Mouse (Mus musculus) forelimb bud, embryonic 11.5 days (tissue): ENCODE results near the gene Gata1.
A peak's percentile ranks its signal among the peaks of the same experiment; 100 is the strongest.
"Not testable (repeated sequence)": the region's sequence is repeated elsewhere in the genome, so short reads cannot be mapped to it uniquely, and the experiment has no call there.

Experiments
- DNase-seq: peaks from one replicate; pipeline ENCODE4 v3.0.0-alpha.2; 2012; ENCODE audit warnings: low read depth, low spot score

Gene Gata1

GRCm38 (mm10) chrX:7977892-7978291 lies at the start of gene Gata1:
Gata1 (minus strand) TSS chrX:7978071.
- no peak for DNase-seq

- DNase-seq, result no peak
These were observed 48.9 kb upstream of the Gata1 start for GRCm38 (mm10) chrX:8026811-8027210.

GRCm38 (mm10) chrX:8024795-8025194 lies 46.9 kb upstream of the Gata1 start:
- DNase-seq, result no peak

GRCm38 (mm10) chrX:8020111-8020778 lies 42.4 kb upstream of the Gata1 start:
- no peak for DNase-seq

- DNase-seq, result no peak
These were observed 40.4 kb upstream of the Gata1 start, which contains the start of gene Glod5 for GRCm38 (mm10) chrX:8018286-8018685. Glod5 (minus strand) TSS chrX:8018492.

GRCm38 (mm10) chrX:8017142-8017541 lies 39.3 kb upstream of the Gata1 start:
- peak; percentile 46 for DNase-seq

GRCm38 (mm10) chrX:8015675-8016074 lies 37.8 kb upstream of the Gata1 start:
- not testable (repeated sequence) for DNase-seq

- DNase-seq, result no peak
These were observed 35.9 kb upstream of the Gata1 start for GRCm38 (mm10) chrX:8013569-8014314.

- no peak for DNase-seq
These were observed 35.3 kb upstream of the Gata1 start for GRCm38 (mm10) chrX:8013157-8013556.

- not testable (repeated sequence) for DNase-seq
These were observed 31.5 kb upstream of the Gata1 start for GRCm38 (mm10) chrX:8009356-8009755.

GRCm38 (mm10) chrX:8008543-8008942 lies 30.7 kb upstream of the Gata1 start:
- no peak for DNase-seq

- DNase-seq, result no peak
These were observed 25.1 kb upstream of the Gata1 start for GRCm38 (mm10) chrX:8002971-8003370.

- no peak for DNase-seq
These were observed 24.1 kb upstream of the Gata1 start for GRCm38 (mm10) chrX:8002001-8002400.

GRCm38 (mm10) chrX:8000546-8001192 lies 22.8 kb upstream of the Gata1 start:
- DNase-seq, result no peak

GRCm38 (mm10) chrX:7993068-7993735 lies 15.3 kb upstream of the Gata1 start:
- no peak for DNase-seq

- DNase-seq, result no peak
These were observed 14.7 kb upstream of the Gata1 start for GRCm38 (mm10) chrX:7992379-7993067.

GRCm38 (mm10) chrX:7981368-7981767 lies 3.5 kb upstream of the Gata1 start:
- no peak for DNase-seq

GRCm38 (mm10) chrX:7971292-7971691 lies 6.6 kb downstream of the Gata1 start:
- DNase-seq, result no peak

GRCm38 (mm10) chrX:7968899-7969298 lies 9.0 kb downstream of the Gata1 start:
- no peak for DNase-seq

- DNase-seq, result no peak
These were observed 9.6 kb downstream of the Gata1 start for GRCm38 (mm10) chrX:7968226-7968625.

- no peak for DNase-seq
These were observed 10.2 kb downstream of the Gata1 start for GRCm38 (mm10) chrX:7967596-7968201.
